Mouse (Mus musculus): ENCODE results near the gene Tmem144.

Gene Tmem144

GRCm38 (mm10) chr3:79858221-79858620, 5.6 kb upstream of the Tmem144 start:
- DNase-seq = no peak

GRCm38 (mm10) chr3:79857780-79858179, 5.2 kb upstream of the Tmem144 start:
- no peak for DNase-seq

GRCm38 (mm10) chr3:79852108-79852507, 465 bp downstream of the Tmem144 start:
- DNase-seq = no peak

- no peak for DNase-seq
Measured at GRCm38 (mm10) chr3:79850656-79851055, 1.9 kb downstream of the Tmem144 start.

- peak in 1 of 2 experiments; percentile 19 for DNase-seq
Measured at GRCm38 (mm10) chr3:79849621-79850020, 3.0 kb downstream of the Tmem144 start.

GRCm38 (mm10) chr3:79848841-79849240, 3.7 kb downstream of the Tmem144 start:
- no peak for DNase-seq

- no peak for DNase-seq
Measured at GRCm38 (mm10) chr3:79846633-79847032, 5.9 kb downstream of the Tmem144 start.

- no peak for DNase-seq
Measured at GRCm38 (mm10) chr3:79843999-79844398, 8.6 kb downstream of the Tmem144 start.

GRCm38 (mm10) chr3:79842616-79843016, 10.0 kb downstream of the Tmem144 start:
- DNase-seq = peak; percentile 78 to 83

- DNase-seq = peak; percentile 66 to 81
Measured at GRCm38 (mm10) chr3:79842165-79842564, 10.4 kb downstream of the Tmem144 start.

GRCm38 (mm10) chr3:79841475-79841874, 11.1 kb downstream of the Tmem144 start:
- no peak for DNase-seq

- peak in 1 of 2 experiments; percentile 17 for DNase-seq
Measured at GRCm38 (mm10) chr3:79838751-79839150, 13.8 kb downstream of the Tmem144 start.

- DNase-seq = no peak
Measured at GRCm38 (mm10) chr3:79829289-79829688, 23.3 kb downstream of the Tmem144 start.

- no peak for DNase-seq
Measured at GRCm38 (mm10) chr3:79825067-79825780, 27.3 kb downstream of the Tmem144 start.

GRCm38 (mm10) chr3:79823176-79823575, 29.4 kb downstream of the Tmem144 start:
- no peak for DNase-seq

- no peak for DNase-seq
Measured at GRCm38 (mm10) chr3:79821131-79821530, 31.4 kb downstream of the Tmem144 start.

- peak in 1 of 2 experiments; percentile 7 for DNase-seq
Measured at GRCm38 (mm10) chr3:79818202-79818995, 34.2 kb downstream of the Tmem144 start.

- DNase-seq = no peak
Measured at GRCm38 (mm10) chr3:79816229-79816628, 36.3 kb downstream of the Tmem144 start.

GRCm38 (mm10) chr3:79813814-79814490, 38.6 kb downstream of the Tmem144 start:
- DNase-seq = peak; percentile 84 to 85

GRCm38 (mm10) chr3:79812042-79812441, 40.5 kb downstream of the Tmem144 start:
- no peak for DNase-seq

GRCm38 (mm10) chr3:79811632-79812031, 40.9 kb downstream of the Tmem144 start:
- DNase-seq = peak; percentile 48 to 49

GRCm38 (mm10) chr3:79810563-79810962, 42.0 kb downstream of the Tmem144 start:
- no peak for DNase-seq

- DNase-seq = peak; percentile 76
Measured at GRCm38 (mm10) chr3:79809180-79809567, 43.4 kb downstream of the Tmem144 start.

Measured in kidney, postnatal 4 days (tissue).